Mouse (Mus musculus): ENCODE measurements at regions not wholly inside any gene's neighbourhood (a gene's known extent, or its start where the extent isn't known, plus 50 kb on each side); places are given as distances from the start of the nearest gene placed in this dataset.

DNA sequence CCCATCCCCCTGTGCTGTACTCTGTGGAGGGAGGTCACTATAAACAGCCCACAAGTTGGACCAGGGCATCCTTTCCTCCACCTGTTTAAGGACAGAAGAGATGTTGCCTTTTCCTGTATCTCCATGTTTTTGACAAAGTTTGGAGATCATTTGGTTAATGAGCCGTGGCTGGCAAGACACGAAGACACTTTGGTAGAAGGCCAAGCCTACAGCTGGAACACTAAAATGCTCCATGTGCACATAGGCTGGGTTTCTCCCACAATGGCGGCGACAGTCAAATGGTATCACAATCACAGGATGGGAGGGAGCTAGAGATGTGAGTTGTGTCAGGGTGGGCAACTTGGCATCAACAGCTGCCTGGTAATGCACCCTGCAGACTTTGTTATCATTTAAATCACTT lies 111.9 kb upstream of the Plxnc1 start:
- ATAC-seq (ENCODE audit: low FRiP score, low TSS enrichment) (no peak), DNase-seq (no peak)
- no peaks in the 10 kb centered on the region for H3K9me3 ChIP-seq (ENCODE audit: control insufficient read depth, low read length)
- H3K36me3 ChIP-seq (ENCODE audit: control insufficient read depth, insufficient read depth, low read length): no peaks in the 10 kb centered on the region
- H3K27ac ChIP-seq (replicated peaks; ENCODE audit: low read depth, low read length): no peak overlapping the region
- no peak overlapping the region for H3K9ac ChIP-seq (replicated peaks; ENCODE audit: low read length)
- H3K27me3 ChIP-seq (ENCODE audit: control insufficient read depth, insufficient read depth, low read length): no peaks in the 10 kb centered on the region
- H3K4me3 ChIP-seq (replicated peaks; ENCODE audit: low read depth, low read length): no peak overlapping the region
- H3K4me1 ChIP-seq (ENCODE audit: control insufficient read depth, insufficient read depth, low read length): peaks cover 8% of the 10 kb centered on the region
- 92% methylated on average over 4 of the region's 4 CpGs for WGBS
- H3K4me2 ChIP-seq (ENCODE audit: low read length): no peak overlapping the region

DNA sequence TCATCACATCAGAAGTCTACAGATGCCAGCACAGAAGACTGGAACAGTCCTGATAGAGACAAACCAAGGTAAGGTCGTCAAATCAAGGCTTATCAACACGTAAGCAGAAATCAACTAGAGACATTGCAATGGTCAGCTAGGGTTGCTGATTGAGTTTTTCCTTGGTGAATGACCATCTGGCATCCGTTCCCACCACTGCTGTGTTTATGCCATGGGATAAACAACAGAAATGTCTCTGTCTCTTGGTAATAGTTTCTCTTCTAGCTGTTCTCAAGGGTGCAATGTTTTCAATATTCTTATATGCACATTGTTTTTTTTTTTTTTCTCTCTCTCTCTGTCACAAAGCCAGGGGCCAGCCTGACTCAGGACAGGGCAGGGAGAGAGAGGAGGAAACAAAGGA lies 110.2 kb upstream of the Plxnc1 start:
- no peak overlapping the region for H3K4me3 ChIP-seq (replicated peaks; ENCODE audit: low read depth, low read length)
- no peak overlapping the region for H3K4me2 ChIP-seq (ENCODE audit: low read length)
- DNase-seq (no peak), ATAC-seq (ENCODE audit: low FRiP score, low TSS enrichment) (no peak)
- no peak overlapping the region for H3K27ac ChIP-seq (replicated peaks; ENCODE audit: low read depth, low read length)
- no peaks in the 10 kb centered on the region for H3K36me3 ChIP-seq (ENCODE audit: control insufficient read depth, insufficient read depth, low read length)
- no peaks in the 10 kb centered on the region for H3K27me3 ChIP-seq (ENCODE audit: control insufficient read depth, insufficient read depth, low read length)
- H3K9me3 ChIP-seq (ENCODE audit: control insufficient read depth, low read length): no peaks in the 10 kb centered on the region
- H3K4me1 ChIP-seq (ENCODE audit: control insufficient read depth, insufficient read depth, low read length): peaks cover 8% of the 10 kb centered on the region
- no peak overlapping the region for H3K9ac ChIP-seq (replicated peaks; ENCODE audit: low read length)
- 93% methylated on average over 3 of the region's 3 CpGs for WGBS

DNA sequence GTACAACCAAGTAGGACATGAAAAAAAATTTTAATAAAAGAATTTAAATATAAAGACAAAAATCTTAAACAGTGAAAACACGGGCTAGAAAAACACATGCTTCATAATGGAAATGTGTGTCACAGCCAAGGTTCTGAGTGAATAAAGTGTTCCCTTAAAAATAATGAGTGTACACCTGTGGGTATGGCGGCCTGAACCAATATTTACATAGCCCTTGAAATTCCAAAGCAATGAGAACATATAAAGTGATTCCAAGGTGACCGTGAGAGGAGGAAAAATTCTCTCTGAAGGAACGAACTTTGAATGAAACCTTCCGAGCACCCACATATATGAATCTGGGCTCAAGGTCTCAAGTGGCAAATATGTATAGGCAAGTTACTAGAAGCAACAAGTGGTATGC lies 104.2 kb upstream of the Plxnc1 start:
- Histone ChIP-seq H3K9ac (replicated peaks; ENCODE audit: low read length) (no peak overlapping the region), H3K36me3 (ENCODE audit: control insufficient read depth, insufficient read depth, low read length) (no peaks in the 10 kb centered on the region), H3K4me2 (ENCODE audit: low read length) (no peak overlapping the region), H3K27me3 (ENCODE audit: control insufficient read depth, insufficient read depth, low read length) (no peaks in the 10 kb centered on the region), H3K4me3 (replicated peaks; ENCODE audit: low read depth, low read length) (no peak overlapping the region), H3K4me1 (ENCODE audit: control insufficient read depth, insufficient read depth, low read length) (no peaks in the 10 kb centered on the region), H3K27ac (replicated peaks; ENCODE audit: low read depth, low read length) (no peak overlapping the region), H3K9me3 (ENCODE audit: control insufficient read depth, low read length) (no peaks in the 10 kb centered on the region)
- 89% methylated on average over 5 of the region's 5 CpGs for WGBS
- DNase-seq: no peak
- no peak for ATAC-seq (ENCODE audit: low FRiP score, low TSS enrichment)

- H3K9ac ChIP-seq (replicated peaks; ENCODE audit: low read length): no peak overlapping the region
- no peaks in the 10 kb centered on the region for H3K9me3 ChIP-seq (ENCODE audit: control insufficient read depth, low read length)
- no peak overlapping the region for H3K4me2 ChIP-seq (ENCODE audit: low read length)
- 36% methylated on average over 7 of the region's 7 CpGs for WGBS
- DNase-seq (peak; percentile 38), ATAC-seq (ENCODE audit: low FRiP score, low TSS enrichment) (no peak)
- peaks cover 8% of the 10 kb centered on the region; the same call in 1 of the 2 replicates for H3K4me1 ChIP-seq (ENCODE audit: control insufficient read depth, insufficient read depth, low read length)
- H3K27ac ChIP-seq (replicated peaks; ENCODE audit: low read depth, low read length): no peak overlapping the region
- no peak overlapping the region for H3K4me3 ChIP-seq (replicated peaks; ENCODE audit: low read depth, low read length)
- no peaks in the 10 kb centered on the region for H3K36me3 ChIP-seq (ENCODE audit: control insufficient read depth, insufficient read depth, low read length)
- H3K27me3 ChIP-seq (ENCODE audit: control insufficient read depth, insufficient read depth, low read length): no peaks in the 10 kb centered on the region
Measured at GRCm38 (mm10) chr10:95043978-95044377, 99.3 kb upstream of the Plxnc1 start.

DNA sequence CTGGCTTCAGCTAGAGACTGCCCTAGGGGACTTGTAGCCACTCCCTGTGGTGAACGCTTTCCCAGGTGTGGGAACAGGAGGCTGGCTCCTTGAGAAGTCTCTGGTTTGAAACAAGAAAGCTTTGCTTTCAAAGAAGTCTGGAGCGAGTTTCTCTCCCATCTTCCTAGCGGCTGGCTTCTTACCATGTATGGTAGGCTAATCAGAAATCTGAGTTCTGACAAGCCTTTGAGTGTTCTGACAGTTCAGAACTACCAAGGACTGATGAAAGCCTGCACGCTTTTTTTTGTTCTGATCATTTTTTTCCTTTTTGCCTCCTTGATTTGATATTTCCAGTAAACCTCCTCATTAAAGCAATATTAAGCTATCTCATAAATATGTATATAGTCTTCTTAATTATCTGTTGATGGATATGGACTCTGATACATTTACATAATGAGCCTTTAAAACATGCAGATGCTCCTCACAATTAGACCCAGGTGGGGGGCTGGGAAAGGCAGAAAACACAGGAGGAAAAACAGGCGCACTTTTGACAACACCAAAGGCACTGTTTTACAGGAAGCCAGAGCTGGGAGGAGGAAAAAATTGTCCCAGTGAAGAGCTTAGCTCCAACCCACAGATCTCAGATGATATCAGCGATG lies 95.7 kb upstream of the Plxnc1 start:
- H3K9ac ChIP-seq (replicated peaks; ENCODE audit: low read length): no peak overlapping the region
- no peaks in the 10 kb centered on the region for H3K9me3 ChIP-seq (ENCODE audit: control insufficient read depth, low read length)
- 58% methylated on average over 6 of the region's 6 CpGs for WGBS

GRCm38 (mm10) chr10:95036043-95036697 lies 91.5 kb upstream of the Plxnc1 start:
- no peaks in the 10 kb centered on the region for H3K27me3 ChIP-seq (ENCODE audit: control insufficient read depth, insufficient read depth, low read length)
- DNase-seq (no peak), ATAC-seq (ENCODE audit: low FRiP score, low TSS enrichment) (no peak)
- H3K4me2 ChIP-seq (ENCODE audit: low read length): no peak overlapping the region
- H3K4me1 ChIP-seq (ENCODE audit: control insufficient read depth, insufficient read depth, low read length): peaks cover 8% of the 10 kb centered on the region; the same call in 1 of the 2 replicates
- H3K36me3 ChIP-seq (ENCODE audit: control insufficient read depth, insufficient read depth, low read length): no peaks in the 10 kb centered on the region
- no peak overlapping the region for H3K9ac ChIP-seq (replicated peaks; ENCODE audit: low read length)
- 80% methylated on average over 4 of the region's 4 CpGs for WGBS
- H3K4me3 ChIP-seq (replicated peaks; ENCODE audit: low read depth, low read length): no peak overlapping the region
- H3K27ac ChIP-seq (replicated peaks; ENCODE audit: low read depth, low read length): no peak overlapping the region
- no peaks in the 10 kb centered on the region for H3K9me3 ChIP-seq (ENCODE audit: control insufficient read depth, low read length)

More for the DNA sequence above, 95.7 kb upstream of the Plxnc1 start:
- no peaks in the 10 kb centered on the region for H3K36me3 ChIP-seq (ENCODE audit: control insufficient read depth, insufficient read depth, low read length)
- peak overlapping the region; percentile 75 for H3K27ac ChIP-seq (replicated peaks; ENCODE audit: low read depth, low read length)
- peaks cover 8% of the 10 kb centered on the region; the same call in 1 of the 2 replicates for H3K4me1 ChIP-seq (ENCODE audit: control insufficient read depth, insufficient read depth, low read length)
- no peaks in the 10 kb centered on the region for H3K27me3 ChIP-seq (ENCODE audit: control insufficient read depth, insufficient read depth, low read length)
- 0 out of 2 replicates have a peak overlapping the region, but pooled peaks have one; percentile 8 for H3K4me2 ChIP-seq (ENCODE audit: low read length)
- peak; percentile 63 for DNase-seq
- H3K4me3 ChIP-seq (replicated peaks; ENCODE audit: low read depth, low read length): no peak overlapping the region
- ATAC-seq (ENCODE audit: low FRiP score, low TSS enrichment): peak; percentile 64; the same call in 1 of the 2 replicates

DNA sequence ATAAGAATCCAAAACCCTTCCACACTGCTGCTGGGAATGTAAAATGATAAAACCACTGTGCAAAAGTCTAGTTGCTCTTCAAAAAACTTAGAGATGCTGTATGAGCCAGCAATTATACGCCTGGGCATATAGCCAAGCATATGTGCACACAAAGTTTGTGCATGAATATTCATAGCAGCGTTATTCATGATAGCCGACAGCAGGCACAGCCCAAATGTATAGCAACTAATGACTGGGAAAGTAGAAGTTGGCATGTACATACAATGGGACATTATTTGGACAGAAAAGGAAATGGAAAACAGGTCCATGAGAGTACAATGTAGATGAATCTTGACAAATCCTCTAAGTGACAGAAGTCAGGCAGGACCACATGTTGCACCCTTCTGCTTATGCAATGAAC lies 90.7 kb upstream of the Plxnc1 start:
- H3K9ac ChIP-seq (replicated peaks; ENCODE audit: low read length): no peak overlapping the region
- H3K4me3 ChIP-seq (replicated peaks; ENCODE audit: low read depth, low read length): no peak overlapping the region
- H3K4me1 ChIP-seq (ENCODE audit: control insufficient read depth, insufficient read depth, low read length): peaks cover 8% of the 10 kb centered on the region; the same call in 1 of the 2 replicates
- DNase-seq (peak; percentile 50), ATAC-seq (ENCODE audit: low FRiP score, low TSS enrichment) (no peak)
- WGBS: 60% methylated on average over 3 of the region's 3 CpGs
- H3K36me3 ChIP-seq (ENCODE audit: control insufficient read depth, insufficient read depth, low read length): no peaks in the 10 kb centered on the region
- no peaks in the 10 kb centered on the region for H3K9me3 ChIP-seq (ENCODE audit: control insufficient read depth, low read length)
- no peaks in the 10 kb centered on the region for H3K27me3 ChIP-seq (ENCODE audit: control insufficient read depth, insufficient read depth, low read length)
- no peak overlapping the region for H3K27ac ChIP-seq (replicated peaks; ENCODE audit: low read depth, low read length)
- no peak overlapping the region for H3K4me2 ChIP-seq (ENCODE audit: low read length)

DNA sequence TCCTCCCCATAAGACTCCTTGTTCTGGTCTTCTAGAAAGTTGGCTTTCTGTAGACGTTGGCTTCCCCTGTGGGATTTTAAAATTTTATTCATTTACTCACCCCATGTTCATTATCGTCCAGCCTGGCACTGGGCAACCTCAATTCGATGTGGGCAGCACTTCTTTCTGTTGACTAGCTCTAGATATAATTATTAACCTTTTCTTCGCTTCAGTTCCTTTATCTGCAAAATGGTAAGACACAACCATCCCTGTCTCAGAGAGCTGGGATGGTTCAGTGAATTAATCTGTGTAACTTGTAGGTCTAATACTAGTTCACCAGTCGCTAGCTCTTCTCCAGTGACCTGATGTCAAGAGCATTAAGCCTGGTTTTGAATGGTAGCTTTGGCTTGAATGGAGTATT lies 89.9 kb upstream of the Plxnc1 start:
- no peak overlapping the region for H3K9ac ChIP-seq (replicated peaks; ENCODE audit: low read length)
- H3K4me2 ChIP-seq (ENCODE audit: low read length): no peak overlapping the region
- DNase-seq: no peak
- no peaks in the 10 kb centered on the region for H3K27me3 ChIP-seq (ENCODE audit: control insufficient read depth, insufficient read depth, low read length)
- H3K4me3 ChIP-seq (replicated peaks; ENCODE audit: low read depth, low read length): no peak overlapping the region
- H3K27ac ChIP-seq (replicated peaks; ENCODE audit: low read depth, low read length): no peak overlapping the region
- no peaks in the 10 kb centered on the region for H3K9me3 ChIP-seq (ENCODE audit: control insufficient read depth, low read length)
- WGBS: 84% methylated on average over 5 of the region's 5 CpGs
- ATAC-seq (ENCODE audit: low FRiP score, low TSS enrichment): no peak
- H3K4me1 ChIP-seq (ENCODE audit: control insufficient read depth, insufficient read depth, low read length): peaks cover under 1% of the 10 kb centered on the region; the same call in 1 of the 2 replicates
- H3K36me3 ChIP-seq (ENCODE audit: control insufficient read depth, insufficient read depth, low read length): no peaks in the 10 kb centered on the region
